In genomic region chr4:124710776-124711291, GRCm38 (mm10) we compare ENCODE assay signal across 8 mouse cellular contexts. TPM values are rescaled to one million over a fixed set of nuclear protein-coding genes. Genes with fewer than 3 reads are reported as not detected.
DNase-seq lines count a peak whose midpoint lies in the region; ATAC-seq and TF ChIP-seq lines count a peak whose summit lies in the region.

No protein-coding gene starts in this region.

- H3K36me3 ChIP-seq in forebrain, embryonic 14.5 days (ENCODE audit: control insufficient read depth, insufficient read depth, low read length), result peaks cover 3% of the 10 kb centered on the region; the same call in 1 of the 2 replicates
- no peaks in the 10 kb centered on the region for H3K36me3 ChIP-seq in forebrain, embryonic 16.5 days (ENCODE audit: control insufficient read depth, insufficient read depth)
- peaks cover 3% of the 10 kb centered on the region; the same call in 1 of the 2 replicates for H3K36me3 ChIP-seq in heart, embryonic 15.5 days
- peaks cover 18% of the 10 kb centered on the region for H3K36me3 ChIP-seq in limb, embryonic 14.5 days (ENCODE audit: control insufficient read depth, insufficient read depth, low read length)
- H3K36me3 ChIP-seq in neural tube, embryonic 11.5 days (ENCODE audit: control insufficient read depth, insufficient read depth, low read length), result no peaks in the 10 kb centered on the region

- H3K4me2 ChIP-seq in forebrain, embryonic 14.5 days (ENCODE audit: low read length), result no peak overlapping the region
- no peak overlapping the region for H3K4me2 ChIP-seq in forebrain, embryonic 16.5 days (ENCODE audit: low read length)
- H3K4me2 ChIP-seq in heart, embryonic 15.5 days, result 0 out of 2 replicates have a peak overlapping the region, but pooled peaks have one; percentile 86
- no peak overlapping the region for H3K4me2 ChIP-seq in limb, embryonic 14.5 days (replicated peaks; ENCODE audit: low read depth, low read length, severe bottlenecking)
- H3K4me2 ChIP-seq in neural tube, embryonic 11.5 days (ENCODE audit: low read depth), result no peak overlapping the region

- no peaks in the 10 kb centered on the region for H3K9me3 ChIP-seq in forebrain, embryonic 14.5 days (replicated peaks; ENCODE audit: control insufficient read depth, low read length)
- H3K9me3 ChIP-seq in forebrain, embryonic 16.5 days (ENCODE audit: control insufficient read depth, low read length), result no peaks in the 10 kb centered on the region
- no peaks in the 10 kb centered on the region for H3K9me3 ChIP-seq in heart, embryonic 15.5 days (replicated peaks)
- H3K9me3 ChIP-seq in limb, embryonic 14.5 days (ENCODE audit: control insufficient read depth, low read length), result no peaks in the 10 kb centered on the region
- H3K9me3 ChIP-seq in neural tube, embryonic 11.5 days (ENCODE audit: control insufficient read depth, low read length), result no peaks in the 10 kb centered on the region

- H3K4me3 ChIP-seq in forebrain, embryonic 14.5 days (ENCODE audit: low read depth, low read length), result no peak overlapping the region
- H3K4me3 ChIP-seq in forebrain, embryonic 16.5 days (replicated peaks; ENCODE audit: low read length), result no peak overlapping the region
- H3K4me3 ChIP-seq in heart, embryonic 15.5 days, result no peak overlapping the region; the same call in 1 of the 2 replicates
- H3K4me3 ChIP-seq in limb, embryonic 14.5 days (replicated peaks; ENCODE audit: low read length), result no peak overlapping the region
- H3K4me3 ChIP-seq in neural tube, embryonic 11.5 days (ENCODE audit: low read depth, low read length), result no peak overlapping the region

- no peak for ATAC-seq in forebrain, embryonic 14.5 days
- no peak for ATAC-seq in forebrain, embryonic 16.5 days
- ATAC-seq in activated CD4-positive, CD25-positive, alpha-beta regulatory T cell, adult 4 months, result peak; percentile 20
- no peak for ATAC-seq in heart, embryonic 15.5 days (replicated peaks; ENCODE audit: insufficient number of reproducible peaks, insufficient read depth, low FRiP score, low read depth)
- ATAC-seq in limb, embryonic 14.5 days (ENCODE audit: low FRiP score, low read depth), result no peak
- no peak for ATAC-seq in neural tube, embryonic 11.5 days (ENCODE audit: insufficient read depth, low FRiP score, low TSS enrichment)

- H3K27me3 ChIP-seq in forebrain, embryonic 14.5 days (replicated peaks; ENCODE audit: control insufficient read depth, insufficient read depth, low read length), result peaks cover 15% of the 10 kb centered on the region; the same call in 1 of the 2 replicates
- H3K27me3 ChIP-seq in forebrain, embryonic 16.5 days (replicated peaks; ENCODE audit: control insufficient read depth, insufficient read depth, low read length), result peaks cover 10% of the 10 kb centered on the region
- H3K27me3 ChIP-seq in heart, embryonic 15.5 days, result no peaks in the 10 kb centered on the region
- no peaks in the 10 kb centered on the region for H3K27me3 ChIP-seq in limb, embryonic 14.5 days (ENCODE audit: control insufficient read depth, insufficient read depth, low read length)
- peaks cover 7% of the 10 kb centered on the region; the same call in 1 of the 2 replicates for H3K27me3 ChIP-seq in neural tube, embryonic 11.5 days (ENCODE audit: control insufficient read depth, insufficient read depth, low read length)

- no peak overlapping the region for H3K9ac ChIP-seq in forebrain, embryonic 14.5 days (ENCODE audit: low read length)
- no peak overlapping the region for H3K9ac ChIP-seq in forebrain, embryonic 16.5 days (replicated peaks; ENCODE audit: low read depth, low read length)
- no peak overlapping the region for H3K9ac ChIP-seq in heart, embryonic 15.5 days
- no peak overlapping the region for H3K9ac ChIP-seq in limb, embryonic 14.5 days (ENCODE audit: low read depth, low read length, severe bottlenecking)
- no peak overlapping the region for H3K9ac ChIP-seq in neural tube, embryonic 11.5 days (ENCODE audit: low read length)

- WGBS in forebrain, embryonic 14.5 days, result 12% methylated on average over 5 of the region's 5 CpGs
- WGBS in forebrain, embryonic 16.5 days, result 11% methylated on average over 5 of the region's 5 CpGs
- 8% methylated on average over 5 of the region's 5 CpGs for WGBS in heart, embryonic 15.5 days
- WGBS in limb, embryonic 14.5 days, result 12% methylated on average over 5 of the region's 5 CpGs
- 16% methylated on average over 5 of the region's 5 CpGs for WGBS in neural tube, embryonic 11.5 days

- H3K27ac ChIP-seq in forebrain, embryonic 14.5 days (ENCODE audit: low read depth, low read length), result no peak overlapping the region
- no peak overlapping the region for H3K27ac ChIP-seq in forebrain, embryonic 16.5 days (ENCODE audit: low read length)
- peak overlapping the region; percentile 94; the same call in 1 of the 2 replicates for H3K27ac ChIP-seq in heart, embryonic 15.5 days
- H3K27ac ChIP-seq in limb, embryonic 14.5 days (replicated peaks; ENCODE audit: low read depth, low read length), result no peak overlapping the region
- no peak overlapping the region for H3K27ac ChIP-seq in neural tube, embryonic 11.5 days (ENCODE audit: low read depth, low read length)

- peaks cover 17% of the 10 kb centered on the region for H3K4me1 ChIP-seq in forebrain, embryonic 14.5 days (ENCODE audit: control insufficient read depth, insufficient read depth, low read length)
- H3K4me1 ChIP-seq in forebrain, embryonic 16.5 days (replicated peaks; ENCODE audit: control insufficient read depth, insufficient read depth, low read length), result peaks cover 24% of the 10 kb centered on the region
- peaks cover 37% of the 10 kb centered on the region for H3K4me1 ChIP-seq in heart, embryonic 15.5 days (replicated peaks)
- H3K4me1 ChIP-seq in limb, embryonic 14.5 days (ENCODE audit: control insufficient read depth, insufficient read depth, low read length), result peaks cover 25% of the 10 kb centered on the region
- H3K4me1 ChIP-seq in neural tube, embryonic 11.5 days (ENCODE audit: control insufficient read depth, insufficient read depth, low read length), result peaks cover 20% of the 10 kb centered on the region; the same call in 1 of the 2 replicates

- peak; percentile 75 for DNase-seq in forebrain, embryonic 14.5 days (ENCODE audit: low spot score)
- peak; percentile 89 for DNase-seq in 416B (ENCODE audit: low read depth)
- DNase-seq in limb, embryonic 14.5 days (ENCODE audit: low spot score), result peak; percentile 77
- peak; percentile 43 for DNase-seq in neural tube, embryonic 11.5 days (ENCODE audit: low spot score)
- no peak for DNase-seq in adrenal gland, postnatal 4 days (ENCODE audit: low spot score in 2 of 2)

- TF ChIP-seq POLR2A in limb, embryonic 14.5 days (IDR thresholded peaks at IDR 0.05; ENCODE audit: borderline replicate concordance, extremely low read depth, insufficient read depth, insufficient read length), result no peak

RNA-seq across cellular contexts. Expression of gene Sf3a3, which starts 3.7 kb away (rescaled TPM):
- 118 TPM in 2 replicates for polyA plus RNA-seq in forebrain, embryonic 14.5 days (2014; fragmentation: Nextera tagmentation; extraction: Ambion mirVana)
- polyA plus RNA-seq in forebrain, embryonic 16.5 days (2015; fragmentation: Nextera tagmentation; extraction: Ambion mirVana), result 128 and 129 TPM in 2 replicates
- 100 to 1,000 TPM; 108 to 125 TPM for polyA plus RNA-seq in activated CD4-positive, CD25-positive, alpha-beta regulatory T cell, adult 4 months (2017; shearing (Covaris generic))
- polyA plus RNA-seq in heart, embryonic 15.5 days (2015; fragmentation: Nextera tagmentation; extraction: Ambion mirVana), result 73.6 and 86.5 TPM in 2 replicates
- polyA plus RNA-seq in limb, embryonic 14.5 days (2012; rRNA removed), result 48.9 and 78.6 TPM in 2 replicates
- 122 and 128 TPM in 2 replicates for polyA plus RNA-seq in limb, embryonic 14.5 days (2014; fragmentation: Nextera tagmentation; extraction: Ambion mirVana)
- 196 TPM in 2 replicates for polyA plus RNA-seq in neural tube, embryonic 11.5 days (2014; fragmentation: Nextera tagmentation; extraction: Ambion mirVana)
- total RNA-seq in adrenal gland, postnatal 4 days (2021), result 10 to 100 TPM; 58.4 to 62.7 TPM

RNA-seq across cellular contexts. Expression of gene Fhl3, which starts 10.3 kb away (rescaled TPM):
- polyA plus RNA-seq in forebrain, embryonic 14.5 days (2014; fragmentation: Nextera tagmentation; extraction: Ambion mirVana), result 1.4 TPM in 2 replicates
- 1.9 and 2.3 TPM in 2 replicates for polyA plus RNA-seq in forebrain, embryonic 16.5 days (2015; fragmentation: Nextera tagmentation; extraction: Ambion mirVana)
- polyA plus RNA-seq in activated CD4-positive, CD25-positive, alpha-beta regulatory T cell, adult 4 months (2017; shearing (Covaris generic)), result 10 to 100 TPM in 1 of 2 experiments, 1 to 10 TPM in 1; 7.2 to 14.7 TPM
- 6.2 and 7.5 TPM in 2 replicates for polyA plus RNA-seq in heart, embryonic 15.5 days (2015; fragmentation: Nextera tagmentation; extraction: Ambion mirVana)
- polyA plus RNA-seq in limb, embryonic 14.5 days (2012; rRNA removed), result 30.6 and 43.7 TPM in 2 replicates
- 18.1 and 20.4 TPM in 2 replicates for polyA plus RNA-seq in limb, embryonic 14.5 days (2014; fragmentation: Nextera tagmentation; extraction: Ambion mirVana)
- 6.2 and 6.5 TPM in 2 replicates for polyA plus RNA-seq in neural tube, embryonic 11.5 days (2014; fragmentation: Nextera tagmentation; extraction: Ambion mirVana)
- total RNA-seq in adrenal gland, postnatal 4 days (2021), result 10 to 100 TPM; 15.6 to 17.3 TPM

RNA-seq across cellular contexts. Expression of gene Utp11, which starts 17.4 kb away (rescaled TPM):
- 34.5 and 42.0 TPM in 2 replicates for polyA plus RNA-seq in forebrain, embryonic 14.5 days (2014; fragmentation: Nextera tagmentation; extraction: Ambion mirVana)
- polyA plus RNA-seq in forebrain, embryonic 16.5 days (2015; fragmentation: Nextera tagmentation; extraction: Ambion mirVana), result 42.1 and 48.3 TPM in 2 replicates
- 10 to 100 TPM; 80.9 to 85.9 TPM for polyA plus RNA-seq in activated CD4-positive, CD25-positive, alpha-beta regulatory T cell, adult 4 months (2017; shearing (Covaris generic))
- polyA plus RNA-seq in heart, embryonic 15.5 days (2015; fragmentation: Nextera tagmentation; extraction: Ambion mirVana), result 42.6 and 47.5 TPM in 2 replicates
- 29.2 and 52.0 TPM in 2 replicates for polyA plus RNA-seq in limb, embryonic 14.5 days (2012; rRNA removed)
- polyA plus RNA-seq in limb, embryonic 14.5 days (2014; fragmentation: Nextera tagmentation; extraction: Ambion mirVana), result 59.4 and 61.1 TPM in 2 replicates
- 54.0 and 56.7 TPM in 2 replicates for polyA plus RNA-seq in neural tube, embryonic 11.5 days (2014; fragmentation: Nextera tagmentation; extraction: Ambion mirVana)
- total RNA-seq in adrenal gland, postnatal 4 days (2021), result 10 to 100 TPM; 34.3 to 35.9 TPM

RNA-seq across cellular contexts. Expression of gene Inpp5b, which starts 30.8 kb away (rescaled TPM):
- 20.8 and 22.1 TPM in 2 replicates for polyA plus RNA-seq in forebrain, embryonic 14.5 days (2014; fragmentation: Nextera tagmentation; extraction: Ambion mirVana)
- 25.3 and 25.6 TPM in 2 replicates for polyA plus RNA-seq in forebrain, embryonic 16.5 days (2015; fragmentation: Nextera tagmentation; extraction: Ambion mirVana)
- polyA plus RNA-seq in activated CD4-positive, CD25-positive, alpha-beta regulatory T cell, adult 4 months (2017; shearing (Covaris generic)), result 10 to 100 TPM; 80.2 to 94.1 TPM
- polyA plus RNA-seq in heart, embryonic 15.5 days (2015; fragmentation: Nextera tagmentation; extraction: Ambion mirVana), result 13.7 and 15.5 TPM in 2 replicates
- polyA plus RNA-seq in limb, embryonic 14.5 days (2012; rRNA removed), result 44.3 and 47.9 TPM in 2 replicates
- polyA plus RNA-seq in limb, embryonic 14.5 days (2014; fragmentation: Nextera tagmentation; extraction: Ambion mirVana), result 26.2 and 28.3 TPM in 2 replicates
- 24.9 and 25.5 TPM in 2 replicates for polyA plus RNA-seq in neural tube, embryonic 11.5 days (2014; fragmentation: Nextera tagmentation; extraction: Ambion mirVana)
- 10 to 100 TPM; 25.2 to 32.0 TPM for total RNA-seq in adrenal gland, postnatal 4 days (2021)

RNA-seq across cellular contexts. Expression of gene Pou3f1, which starts 54.2 kb away (rescaled TPM):
- polyA plus RNA-seq in forebrain, embryonic 14.5 days (2014; fragmentation: Nextera tagmentation; extraction: Ambion mirVana), result 14.8 and 15.3 TPM in 2 replicates
- 20.9 and 22.7 TPM in 2 replicates for polyA plus RNA-seq in forebrain, embryonic 16.5 days (2015; fragmentation: Nextera tagmentation; extraction: Ambion mirVana)
- polyA plus RNA-seq in activated CD4-positive, CD25-positive, alpha-beta regulatory T cell, adult 4 months (2017; shearing (Covaris generic)), result not detected
- 0.14 and 0.15 TPM in 2 replicates for polyA plus RNA-seq in heart, embryonic 15.5 days (2015; fragmentation: Nextera tagmentation; extraction: Ambion mirVana)
- polyA plus RNA-seq in limb, embryonic 14.5 days (2012; rRNA removed), result 1.2 and 1.7 TPM in 2 replicates
- 0.97 and 1.2 TPM in 2 replicates for polyA plus RNA-seq in limb, embryonic 14.5 days (2014; fragmentation: Nextera tagmentation; extraction: Ambion mirVana)
- 17.0 and 17.1 TPM in 2 replicates for polyA plus RNA-seq in neural tube, embryonic 11.5 days (2014; fragmentation: Nextera tagmentation; extraction: Ambion mirVana)
- under 1 TPM; 0.23 to 0.34 TPM for total RNA-seq in adrenal gland, postnatal 4 days (2021)

Comparison
In these comparisons a context has a peak if more than half of its experiments do, and no peak if none do; other contexts are left out.
1. DNase-seq: peak in forebrain, embryonic 14.5 days (single experiment), 416B (single experiment), limb, embryonic 14.5 days (single experiment) and neural tube, embryonic 11.5 days (single experiment); none in adrenal gland, postnatal 4 days (0 of 2).